Mouse (Mus musculus): ENCODE results near the gene Arpc5. TPM values are rescaled to one million over a fixed set of nuclear protein-coding genes. Genes with fewer than 3 reads are reported as not detected.

Gene Arpc5
- total RNA-seq (2021), result 10 to 100 TPM; 81.0 to 95.0 TPM
- long read RNA-seq, experiment 1, transcript Arpc5-201 (4 exons, 1,914 nt), result major isoform, 248 of 265 reads
- long read RNA-seq, experiment 1, transcript Arpc5-202 (3 exons, 1,737 nt), result minor isoform, 6 of 265 reads
- long read RNA-seq, experiment 1, partial matches to known transcripts, result 0 of 265 reads
- long read RNA-seq, experiment 1, other reads (novel, unspliced or antisense), result 10 of 265 reads
- long read RNA-seq, experiment 2, transcript Arpc5-201 (4 exons, 1,914 nt), result major isoform, 176 of 186 reads
- long read RNA-seq, experiment 2, partial matches to known transcripts, result 5 of 186 reads
- long read RNA-seq, experiment 2, other reads (novel, unspliced or antisense), result 2 of 186 reads

- peak; percentile 97 to 98 for DNase-seq (ENCODE audit: low spot score in 2 of 2)
Measured at GRCm38 (mm10) chr1:152766032-152766772, at the start of gene Arpc5, which contains the start of gene Rgl1. Arpc5 (plus strand) TSS chr1:152766542. Rgl1 (minus strand) TSS chr1:152766351.

DNA sequence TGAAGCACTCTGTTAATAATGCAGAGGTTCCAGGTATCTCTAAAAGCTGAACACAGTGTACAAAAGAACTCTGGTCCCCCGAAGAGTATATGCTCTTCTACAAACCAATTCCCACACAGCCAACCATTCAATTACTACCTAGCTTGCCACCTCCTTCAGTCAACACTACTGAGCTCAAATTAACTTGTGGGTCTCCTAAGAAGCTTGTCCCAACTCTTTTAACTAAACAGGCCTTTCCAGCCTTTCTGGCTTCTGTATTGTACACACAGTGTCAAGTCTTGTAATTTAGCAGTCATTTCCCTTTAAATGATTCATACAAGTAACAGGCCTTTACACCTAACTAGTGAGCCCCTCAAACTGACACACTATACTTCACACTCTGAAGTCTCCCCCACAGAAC is 49.0 kb upstream of the Arpc5 start:
- DNase-seq (ENCODE audit: low spot score in 2 of 2), result no peak

DNA sequence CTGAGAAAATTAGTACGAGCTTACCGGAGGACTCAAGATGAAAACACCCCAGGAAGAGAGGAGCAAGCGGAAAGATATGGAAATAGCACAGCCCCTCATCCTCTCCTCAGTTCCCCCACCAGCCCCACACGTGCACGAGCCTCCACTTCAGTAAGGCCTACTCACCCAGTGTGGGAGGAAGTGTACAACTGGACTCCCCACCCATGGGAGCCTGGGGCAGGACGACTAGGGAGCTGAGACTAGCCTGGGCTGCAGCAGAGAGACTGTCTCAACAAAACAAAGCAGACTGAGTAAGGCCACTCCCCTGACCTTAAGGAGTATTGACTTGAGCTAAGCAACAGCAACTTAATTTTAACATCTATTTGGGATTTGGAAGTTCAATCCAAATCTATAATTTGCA is 48.1 kb upstream of the Arpc5 start:
- no peak for DNase-seq (ENCODE audit: low spot score in 2 of 2)

- no peak for DNase-seq (ENCODE audit: low spot score in 2 of 2)
Measured at GRCm38 (mm10) chr1:152720969-152721368, 45.4 kb upstream of the Arpc5 start.

- no peak for DNase-seq (ENCODE audit: low spot score in 2 of 2)
Measured at GRCm38 (mm10) chr1:152721535-152722198, 44.7 kb upstream of the Arpc5 start.

- no peak for DNase-seq (ENCODE audit: low spot score in 2 of 2)
Measured at GRCm38 (mm10) chr1:152724286-152724685, 42.1 kb upstream of the Arpc5 start.

DNA sequence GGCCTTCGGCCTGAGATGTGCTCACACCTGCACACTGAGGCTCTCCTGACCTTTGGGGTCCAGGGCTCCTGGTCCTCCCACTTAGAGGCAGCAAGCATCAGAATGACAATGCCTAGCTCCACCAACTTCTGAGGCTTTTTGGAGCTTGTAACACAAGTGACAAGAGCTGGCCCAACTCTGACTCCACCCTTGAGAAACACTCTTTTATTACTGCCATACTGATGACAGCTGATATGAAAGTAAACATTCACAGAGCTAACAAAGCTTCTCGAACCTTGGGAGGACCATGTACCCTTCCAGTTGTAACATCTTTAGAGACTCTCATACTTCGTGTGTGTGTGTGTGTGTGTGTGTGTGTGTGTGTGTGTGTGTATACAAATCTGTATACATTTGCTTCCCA is 40.2 kb upstream of the Arpc5 start:
- DNase-seq (ENCODE audit: low spot score in 2 of 2), result no peak

DNA sequence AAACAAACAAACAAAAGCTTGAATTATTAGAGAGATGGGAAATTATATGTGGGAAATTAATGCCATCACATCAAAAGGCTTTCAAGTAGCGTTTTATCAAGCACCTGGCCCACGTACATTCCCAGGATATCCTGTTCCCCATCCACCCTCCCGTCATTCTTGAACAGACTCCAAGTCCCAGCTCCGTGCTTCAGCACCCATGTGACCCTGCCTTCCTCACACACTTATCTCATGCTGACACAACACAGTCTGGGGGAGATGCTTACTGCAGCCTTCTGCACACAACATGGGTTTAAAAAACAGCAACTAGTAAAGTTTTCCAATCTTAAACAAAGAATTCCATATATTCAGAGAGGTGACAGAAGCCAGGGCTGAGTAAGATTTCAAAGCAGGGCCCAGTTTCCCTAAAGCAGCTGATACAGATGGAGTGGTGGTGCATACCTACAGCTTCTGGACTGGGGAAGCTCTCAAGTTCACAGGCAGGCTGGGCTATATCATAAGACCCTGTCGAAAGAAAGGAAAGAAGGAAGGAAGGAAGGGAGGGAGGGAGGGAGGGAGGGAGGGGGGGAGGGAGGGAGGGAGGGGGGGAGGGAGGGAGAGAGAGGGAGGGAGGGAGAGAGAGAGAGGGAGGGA is 38.6 kb upstream of the Arpc5 start:
- no peak for DNase-seq (ENCODE audit: low spot score in 2 of 2)

DNA sequence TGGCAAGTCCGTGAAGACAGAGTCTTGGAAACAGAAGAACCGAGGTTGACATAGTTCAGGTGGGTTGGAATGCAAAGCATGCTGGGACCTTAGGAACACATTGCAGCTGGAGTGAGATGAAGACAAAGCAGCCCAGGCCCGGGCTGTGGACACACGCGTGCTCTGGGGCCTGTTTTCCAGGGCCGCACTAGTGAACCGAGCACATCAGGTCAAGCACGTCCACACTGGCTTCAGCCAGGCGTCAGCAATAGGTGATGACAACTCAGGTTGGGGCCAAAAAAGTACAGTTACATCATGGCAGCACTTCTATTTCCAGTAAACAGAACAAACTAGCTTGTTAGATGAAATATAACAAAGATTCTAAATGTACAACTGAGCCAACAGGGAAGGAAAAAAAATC is 27.5 kb upstream of the Arpc5 start:
- DNase-seq (ENCODE audit: low spot score in 2 of 2), result no peak

DNA sequence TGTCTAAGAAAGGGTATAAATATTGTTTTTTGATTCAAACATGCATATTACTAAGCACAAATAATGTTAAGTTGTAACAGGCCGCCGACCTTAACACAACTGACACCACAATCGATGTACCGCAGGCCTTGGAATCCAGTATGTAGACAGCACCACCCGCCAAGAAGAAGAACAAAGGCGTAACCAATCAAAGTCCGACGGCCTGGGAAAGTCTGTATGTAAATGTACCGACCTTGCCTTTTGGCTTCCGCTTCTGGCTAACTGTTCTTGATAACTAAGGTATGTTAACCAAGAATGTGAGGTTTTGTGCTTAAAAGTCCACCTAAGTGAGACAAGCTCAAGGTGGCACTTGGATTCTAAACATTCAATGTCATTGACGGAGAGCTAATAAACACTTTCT is 27.0 kb upstream of the Arpc5 start:
- no peak for DNase-seq (ENCODE audit: low spot score in 2 of 2)

DNA sequence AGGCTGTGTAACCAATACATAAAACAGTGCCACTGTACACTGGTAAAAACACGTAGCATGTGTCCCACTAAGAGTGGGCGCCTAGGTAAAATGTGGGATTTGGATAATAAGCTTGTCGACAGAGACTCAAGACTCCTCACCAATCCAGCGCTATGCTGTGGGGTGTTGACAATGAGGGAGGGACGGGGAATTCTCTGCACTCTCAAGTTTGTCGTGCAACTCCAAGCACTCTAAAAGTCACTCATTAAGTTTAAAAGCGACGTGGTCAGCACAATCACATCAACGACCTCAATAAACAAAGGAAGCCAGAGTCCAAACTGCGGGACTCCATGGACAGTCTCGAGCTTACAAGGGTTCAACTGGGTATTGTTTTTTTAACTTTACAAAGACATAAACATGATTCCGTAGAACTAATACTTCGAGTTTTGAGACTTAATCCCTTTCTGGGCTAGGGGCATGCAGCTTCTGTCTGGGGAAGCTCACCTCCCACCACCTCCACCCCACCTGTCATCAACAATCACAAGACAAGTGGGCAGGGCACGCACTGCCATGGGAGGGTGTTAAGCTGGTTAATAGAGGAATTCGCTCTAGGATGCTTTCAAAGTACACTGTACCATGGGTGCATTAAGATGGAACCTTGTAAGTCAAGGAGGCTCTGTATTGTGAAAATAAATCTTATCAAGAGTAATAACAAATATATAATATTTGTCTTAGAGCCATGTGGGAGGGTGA is 23.1 kb upstream of the Arpc5 start:
- no peak for DNase-seq (ENCODE audit: low spot score in 2 of 2)

DNA sequence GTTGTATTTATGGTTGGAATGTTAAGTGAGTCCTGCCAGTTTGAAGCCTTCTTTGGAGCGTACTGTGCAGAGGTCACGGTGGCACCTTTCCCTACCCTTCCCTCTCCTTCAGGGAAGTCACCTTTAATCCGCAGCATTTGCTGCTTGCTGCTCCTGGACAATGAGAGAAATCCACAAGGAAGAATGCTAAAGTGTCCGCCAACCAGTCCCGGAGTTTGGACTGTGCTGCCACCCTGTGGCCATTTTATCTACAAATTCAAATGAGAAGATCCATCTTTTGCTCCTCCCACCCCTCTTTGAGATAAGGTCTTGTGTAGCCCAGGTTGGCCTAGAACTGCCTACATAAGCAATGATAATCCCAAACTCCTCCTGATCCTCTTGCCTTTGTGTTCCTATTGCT is 19.9 kb upstream of the Arpc5 start:
- peak; percentile 80 to 91 for DNase-seq (ENCODE audit: low spot score in 2 of 2)

GRCm38 (mm10) chr1:152749276-152749675 is 17.1 kb upstream of the Arpc5 start:
- no peak for DNase-seq (ENCODE audit: low spot score in 2 of 2)

GRCm38 (mm10) chr1:152750312-152750965 is 15.9 kb upstream of the Arpc5 start, which contains the start of gene Apobec4:
Apobec4 (plus strand) TSS chr1:152750551.
- peak in 1 of 2 experiments; percentile 43 for DNase-seq (ENCODE audit: low spot score in 2 of 2)

GRCm38 (mm10) chr1:152761791-152762190 is 4.6 kb upstream of the Arpc5 start:
- no peak for DNase-seq (ENCODE audit: low spot score in 2 of 2)

DNA sequence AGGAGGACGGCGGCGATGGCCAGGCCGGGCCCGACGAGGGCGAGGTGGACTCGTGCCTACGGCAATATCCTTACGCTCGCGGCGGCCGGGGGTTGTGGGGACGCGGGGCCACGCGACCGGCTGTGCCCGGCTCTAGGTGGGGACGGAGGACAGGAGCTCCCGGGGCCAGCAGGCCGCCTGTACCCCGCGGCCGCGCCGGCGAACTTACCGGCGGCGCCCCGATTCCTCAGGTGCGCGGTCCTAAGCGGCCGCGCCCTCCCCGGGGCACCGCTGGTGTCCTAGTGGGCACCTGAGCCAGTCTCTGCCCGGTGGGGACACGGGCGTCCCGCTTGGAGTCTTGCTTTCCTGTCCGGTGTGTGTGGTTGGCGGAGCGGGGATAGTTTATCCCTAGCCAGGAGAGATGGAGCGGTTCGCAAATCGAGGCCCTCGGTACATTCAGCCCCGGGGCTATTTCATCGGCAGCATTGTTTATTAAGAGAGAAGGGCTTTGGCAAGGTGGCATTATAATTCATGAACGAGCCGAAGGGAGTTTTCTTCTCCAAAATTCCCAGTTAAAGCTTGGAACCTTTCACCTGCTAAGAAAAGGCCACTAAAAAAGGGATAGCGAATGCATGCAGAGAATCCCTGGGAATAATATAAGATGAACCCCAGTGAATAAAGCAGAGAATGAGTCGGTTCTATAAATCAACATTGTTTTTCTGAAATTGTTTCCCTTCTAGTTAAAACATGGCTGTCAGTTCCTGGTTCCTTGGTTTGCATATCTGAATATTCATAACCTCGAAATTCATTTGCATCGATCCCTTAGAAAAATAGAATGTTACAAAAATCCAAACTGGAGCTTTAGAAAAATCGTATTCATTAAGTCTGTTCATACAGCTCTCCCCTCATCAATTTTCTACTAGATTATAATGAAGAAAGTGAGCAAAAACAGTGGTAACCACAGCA is 734 bp downstream of the Arpc5 start:
- DNase-seq (ENCODE audit: low spot score in 2 of 2), result peak in 1 of 2 experiments; percentile 30

GRCm38 (mm10) chr1:152767749-152768488 is 1.6 kb downstream of the Arpc5 start:
- peak; percentile 77 to 89 for DNase-seq (ENCODE audit: low spot score in 2 of 2)

DNA sequence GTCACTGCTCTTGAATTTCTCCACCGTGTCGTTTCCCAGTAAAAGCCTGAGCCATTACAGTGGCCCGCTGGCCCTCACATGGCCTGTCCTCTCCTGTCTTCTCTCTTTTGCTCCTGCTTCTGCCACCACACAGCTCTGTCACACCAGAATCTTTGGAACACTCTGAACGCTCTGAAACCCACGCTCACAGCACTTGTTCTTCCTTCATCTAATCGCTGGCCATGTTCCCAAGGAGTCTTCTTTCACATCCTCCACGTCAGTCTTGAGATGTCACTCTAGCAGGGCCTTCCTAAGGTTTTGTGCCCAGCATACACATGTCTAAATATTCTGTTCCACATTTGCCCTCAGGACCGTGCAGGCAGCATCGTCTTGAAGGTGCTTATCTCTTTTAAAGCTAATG is 4.7 kb downstream of the Arpc5 start:
- DNase-seq (ENCODE audit: low spot score in 2 of 2), result peak in 1 of 2 experiments; percentile 31

All from left cerebral cortex, adult 18-20 months (tissue).